Mouse (Mus musculus): ENCODE data around the gene Tm2d3. TPM values are rescaled to one million over a fixed set of nuclear protein-coding genes. Genes with fewer than 3 reads are reported as not detected.

Tm2d3 gene
- polyA plus RNA-seq, 1 experiment from 2014 or later: 72.1 TPM

DNA sequence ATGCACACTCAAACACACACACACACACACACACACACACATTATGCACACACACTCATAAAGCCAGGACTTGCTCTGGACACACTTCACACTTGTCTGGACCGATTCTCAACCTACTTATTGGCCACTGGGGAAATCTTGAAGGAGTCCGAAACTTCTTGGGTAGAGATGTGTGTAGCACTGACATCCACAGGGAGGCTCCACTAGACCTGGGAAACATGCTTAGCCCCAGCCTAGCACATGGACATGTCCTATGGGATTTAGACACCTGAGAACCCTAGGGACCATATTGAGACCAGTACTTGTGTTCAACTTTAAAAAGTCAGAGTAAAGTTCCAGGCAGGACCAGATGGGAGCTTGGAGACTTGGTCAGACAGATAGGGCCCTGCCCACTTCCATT is 43.1 kb downstream of the Tm2d3 start:
- no peak overlapping the region for H3K27ac ChIP-seq (ENCODE audit: low read depth, low read length)
- H3K4me2 ChIP-seq (replicated peaks; ENCODE audit: low read depth, low read length): no peak overlapping the region
- no peak overlapping the region for H3K4me3 ChIP-seq (ENCODE audit: low read depth, low read length)
- H3K9ac ChIP-seq (ENCODE audit: low read depth, low read length): no peak overlapping the region
- no peaks in the 10 kb centered on the region for H3K27me3 ChIP-seq (ENCODE audit: control insufficient read depth, insufficient read depth, low read length)
- no peak for DNase-seq (ENCODE audit: low spot score)
- WGBS: 83% methylated on average over 2 of the region's 2 CpGs
- ATAC-seq (ENCODE audit: low FRiP score): no peak
- no peaks in the 10 kb centered on the region for H3K4me1 ChIP-seq (replicated peaks; ENCODE audit: control insufficient read depth, insufficient read depth, low read length)
- no peaks in the 10 kb centered on the region for H3K36me3 ChIP-seq (ENCODE audit: control insufficient read depth, insufficient read depth, low read length)
- H3K9me3 ChIP-seq (ENCODE audit: control insufficient read depth, low read length): no peaks in the 10 kb centered on the region

DNA sequence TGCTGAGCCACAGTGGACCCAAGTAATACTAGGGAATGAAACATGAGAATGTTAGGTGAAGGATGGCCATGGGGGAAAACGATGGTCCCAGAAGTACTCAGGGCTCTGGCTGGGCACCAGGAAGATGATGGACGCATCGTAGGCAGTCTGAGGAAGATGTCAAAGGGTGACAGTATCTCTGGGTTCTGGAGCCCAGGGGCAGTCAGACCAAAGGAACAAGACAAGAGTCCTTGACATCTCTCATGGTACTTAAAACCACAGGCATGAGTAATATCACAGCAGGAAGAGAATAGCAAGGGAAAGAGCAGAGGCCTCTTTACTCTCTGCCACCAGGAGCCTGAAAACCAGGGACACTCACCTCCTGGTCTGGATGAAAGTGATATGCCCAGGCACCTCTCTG is 44.3 kb downstream of the Tm2d3 start:
- Histone ChIP-seq H3K4me3 (ENCODE audit: low read depth, low read length) (no peak overlapping the region), H3K9me3 (ENCODE audit: control insufficient read depth, low read length) (no peaks in the 10 kb centered on the region), H3K27me3 (ENCODE audit: control insufficient read depth, insufficient read depth, low read length) (no peaks in the 10 kb centered on the region), H3K4me2 (replicated peaks; ENCODE audit: low read depth, low read length) (no peak overlapping the region), H3K36me3 (ENCODE audit: control insufficient read depth, insufficient read depth, low read length) (no peaks in the 10 kb centered on the region), H3K27ac (ENCODE audit: low read depth, low read length) (no peak overlapping the region), H3K4me1 (replicated peaks; ENCODE audit: control insufficient read depth, insufficient read depth, low read length) (no peaks in the 10 kb centered on the region), H3K9ac (ENCODE audit: low read depth, low read length) (no peak overlapping the region)
- WGBS: 89% methylated on average over 3 of the region's 3 CpGs
- DNase-seq (ENCODE audit: low spot score) (no peak), ATAC-seq (ENCODE audit: low FRiP score) (no peak)

GRCm38 (mm10) chr7:65737286-65738040 is 46.5 kb downstream of the Tm2d3 start:
- no peaks in the 10 kb centered on the region for H3K9me3 ChIP-seq (ENCODE audit: control insufficient read depth, low read length)
- H3K4me1 ChIP-seq (replicated peaks; ENCODE audit: control insufficient read depth, insufficient read depth, low read length): no peaks in the 10 kb centered on the region
- no peaks in the 10 kb centered on the region for H3K27me3 ChIP-seq (ENCODE audit: control insufficient read depth, insufficient read depth, low read length)
- 82% methylated on average over 12 of the region's 12 CpGs for WGBS
- H3K36me3 ChIP-seq (ENCODE audit: control insufficient read depth, insufficient read depth, low read length): no peaks in the 10 kb centered on the region
- no peak overlapping the region for H3K9ac ChIP-seq (ENCODE audit: low read depth, low read length)
- ATAC-seq (ENCODE audit: low FRiP score): no peak
- no peak overlapping the region for H3K4me3 ChIP-seq (ENCODE audit: low read depth, low read length)
- H3K27ac ChIP-seq (ENCODE audit: low read depth, low read length): no peak overlapping the region
- no peak for DNase-seq (ENCODE audit: low spot score)
- H3K4me2 ChIP-seq (replicated peaks; ENCODE audit: low read depth, low read length): no peak overlapping the region

- Histone ChIP-seq H3K36me3 (ENCODE audit: control insufficient read depth, insufficient read depth, low read length) (no peaks in the 10 kb centered on the region), H3K4me2 (replicated peaks; ENCODE audit: low read depth, low read length) (no peak overlapping the region), H3K4me3 (ENCODE audit: low read depth, low read length) (no peak overlapping the region), H3K27ac (ENCODE audit: low read depth, low read length) (no peak overlapping the region), H3K9ac (ENCODE audit: low read depth, low read length) (no peak overlapping the region), H3K9me3 (ENCODE audit: control insufficient read depth, low read length) (no peaks in the 10 kb centered on the region), H3K4me1 (replicated peaks; ENCODE audit: control insufficient read depth, insufficient read depth, low read length) (no peaks in the 10 kb centered on the region), H3K27me3 (ENCODE audit: control insufficient read depth, insufficient read depth, low read length) (no peaks in the 10 kb centered on the region)
- no peak for ATAC-seq (ENCODE audit: low FRiP score)
- DNase-seq (ENCODE audit: low spot score): no peak
- 91% methylated on average over 8 of the region's 8 CpGs for WGBS
Measured at GRCm38 (mm10) chr7:65742857-65743256, 51.9 kb downstream of the Tm2d3 start.

DNA sequence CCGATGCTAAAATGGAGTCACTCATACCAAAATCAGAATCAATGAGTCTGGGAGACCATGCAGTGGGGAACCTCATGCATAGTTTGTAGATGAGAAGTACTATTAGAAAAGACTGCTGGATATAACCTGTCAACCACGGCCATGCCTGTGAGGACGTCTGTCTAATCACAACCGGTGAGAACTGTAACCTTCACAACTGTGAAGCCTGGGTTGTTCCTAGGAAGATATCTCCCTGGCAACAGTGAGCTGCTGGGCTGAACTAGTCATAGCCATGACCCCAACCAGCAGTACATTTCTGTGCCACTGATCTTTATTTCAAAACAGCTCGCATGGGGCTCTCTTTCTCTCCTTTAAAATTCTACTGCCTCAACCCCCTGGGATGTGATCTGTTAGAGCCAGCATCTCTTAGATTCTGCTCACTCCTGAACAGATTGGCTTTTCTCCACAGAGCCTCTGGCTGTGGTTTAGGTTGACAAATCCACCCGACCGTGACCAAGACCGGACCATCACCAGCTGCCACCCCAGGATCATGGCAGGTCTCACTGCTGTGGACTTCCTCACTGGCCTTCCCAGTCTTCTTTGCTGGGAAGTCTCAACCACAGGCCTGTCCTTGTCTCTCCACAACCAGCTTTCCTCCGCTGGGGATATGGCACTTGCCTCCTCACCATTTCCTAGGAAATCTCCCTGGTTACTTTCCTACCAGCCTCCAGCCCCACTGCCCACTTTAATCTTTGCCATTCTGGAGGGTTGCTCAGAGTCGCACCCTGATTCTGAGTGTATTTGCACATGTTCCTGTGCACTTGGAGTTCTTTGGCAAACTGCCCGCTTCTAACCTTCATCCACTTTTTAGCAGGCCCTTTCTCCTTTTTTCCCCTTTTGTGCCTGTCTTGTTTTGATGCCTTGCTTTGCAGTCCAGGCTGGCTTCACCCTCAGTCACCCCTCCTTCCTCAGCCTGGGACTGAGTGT is 57.3 kb downstream of the Tm2d3 start:
- Histone ChIP-seq H3K4me3 (ENCODE audit: low read depth, low read length) (no peak overlapping the region), H3K4me2 (replicated peaks; ENCODE audit: low read depth, low read length) (no peak overlapping the region), H3K36me3 (ENCODE audit: control insufficient read depth, insufficient read depth, low read length) (no peaks in the 10 kb centered on the region), H3K4me1 (replicated peaks; ENCODE audit: control insufficient read depth, insufficient read depth, low read length) (no peaks in the 10 kb centered on the region), H3K9ac (ENCODE audit: low read depth, low read length) (no peak overlapping the region), H3K27ac (ENCODE audit: low read depth, low read length) (no peak overlapping the region), H3K9me3 (ENCODE audit: control insufficient read depth, low read length) (no peaks in the 10 kb centered on the region), H3K27me3 (ENCODE audit: control insufficient read depth, insufficient read depth, low read length) (no peaks in the 10 kb centered on the region)
- WGBS: 85% methylated on average over 11 of the region's 11 CpGs
- ATAC-seq (ENCODE audit: low FRiP score) (no peak), DNase-seq (ENCODE audit: low spot score) (no peak)

Other genes with a start within 250 kb of the Tm2d3 start
- gene Tjp1, start 163.4 kb upstream of the Tm2d3 start, polyA plus RNA-seq (2014; fragmentation: Nextera tagmentation; extraction: Ambion mirVana): 17.4 and 22.8 TPM in 2 replicates
- 11.4 and 13.4 TPM in 2 replicates for gene Tarsl2, start 46.3 kb upstream of the Tm2d3 start, polyA plus RNA-seq (2014; fragmentation: Nextera tagmentation; extraction: Ambion mirVana)
- gene Pcsk6, start 170.6 kb downstream of the Tm2d3 start, polyA plus RNA-seq (2014; fragmentation: Nextera tagmentation; extraction: Ambion mirVana): 1.1 and 2.4 TPM in 2 replicates

Measured in hindbrain, embryonic 11.5 days (tissue).